Mouse (Mus musculus): ENCODE results near the gene Eml5. TPM values are rescaled to one million over a fixed set of nuclear protein-coding genes. Genes with fewer than 3 reads are reported as not detected.

Eml5 gene
- polyA plus RNA-seq (2016; fragmentation: Nextera tagmentation; extraction: Ambion mirVana), result 5.9 and 8.6 TPM in 2 replicates

GRCm38 (mm10) chr12:98900881-98901801 lies at the start of gene Eml5:
Eml5 (minus strand) TSS chr12:98901484.
- WGBS, result under 1% methylated on average over 101 of the region's 101 CpGs
- Histone ChIP-seq H3K27me3 (replicated peaks; ENCODE audit: low read depth, poor library complexity, severe bottlenecking) (peaks cover 21% of the 10 kb centered on the region), H3K4me1 (peaks cover 6% of the 10 kb centered on the region; the same call in 1 of the 2 replicates), H3K36me3 (replicated peaks) (no peaks in the 10 kb centered on the region), H3K4me3 (peak within 1 kb of the TSS; percentile 75), H3K27ac (replicated peaks) (peak within 1 kb of the TSS; percentile 85), H3K9me3 (no peaks in the 10 kb centered on the region)
- DNase-seq (ENCODE audit: low spot score), result peak; percentile 90

- no peaks in the 10 kb centered on the region for H3K36me3 ChIP-seq (replicated peaks)
- 81% methylated on average over 1 of the region's 1 CpGs for WGBS
- no peak for DNase-seq (ENCODE audit: low spot score)
- no peaks in the 10 kb centered on the region for H3K27me3 ChIP-seq (replicated peaks; ENCODE audit: low read depth, poor library complexity, severe bottlenecking)
- H3K4me3 ChIP-seq, result no peak overlapping the region
- no peaks in the 10 kb centered on the region for H3K4me1 ChIP-seq
- H3K27ac ChIP-seq (replicated peaks), result no peak overlapping the region
- H3K9me3 ChIP-seq, result no peaks in the 10 kb centered on the region
Measured at GRCm38 (mm10) chr12:98932856-98933255, 31.6 kb upstream of the Eml5 start.

GRCm38 (mm10) chr12:98932441-98932840 lies 31.2 kb upstream of the Eml5 start:
- H3K4me1 ChIP-seq, result no peaks in the 10 kb centered on the region
- no peaks in the 10 kb centered on the region for H3K9me3 ChIP-seq
- 87% methylated on average over 4 of the region's 4 CpGs for WGBS
- H3K4me3 ChIP-seq, result no peak overlapping the region
- H3K36me3 ChIP-seq (replicated peaks), result no peaks in the 10 kb centered on the region
- no peak for DNase-seq (ENCODE audit: low spot score)
- H3K27ac ChIP-seq (replicated peaks), result no peak overlapping the region
- H3K27me3 ChIP-seq (replicated peaks; ENCODE audit: low read depth, poor library complexity, severe bottlenecking), result no peaks in the 10 kb centered on the region

- DNase-seq (ENCODE audit: low spot score), result no peak
- H3K4me1 ChIP-seq, result no peaks in the 10 kb centered on the region
- no peak overlapping the region for H3K27ac ChIP-seq (replicated peaks)
- no peaks in the 10 kb centered on the region for H3K9me3 ChIP-seq
- no peaks in the 10 kb centered on the region for H3K36me3 ChIP-seq (replicated peaks)
- H3K27me3 ChIP-seq (replicated peaks; ENCODE audit: low read depth, poor library complexity, severe bottlenecking), result no peaks in the 10 kb centered on the region
- H3K4me3 ChIP-seq, result no peak overlapping the region
- 91% methylated on average over 4 of the region's 4 CpGs for WGBS
Measured at GRCm38 (mm10) chr12:98931174-98931573, 29.9 kb upstream of the Eml5 start.

- peak; percentile 92 for DNase-seq (ENCODE audit: low spot score)
- WGBS, result under 1% methylated on average over 35 of the region's 35 CpGs
- Histone ChIP-seq H3K27ac (replicated peaks) (peak within 1 kb of the TSS; percentile 95), H3K4me3 (peak within 1 kb of the TSS; percentile 81), H3K9me3 (no peaks in the 10 kb centered on the region), H3K4me1 (peaks cover 30% of the 10 kb centered on the region), H3K27me3 (replicated peaks; ENCODE audit: low read depth, poor library complexity, severe bottlenecking) (no peaks in the 10 kb centered on the region), H3K36me3 (replicated peaks) (no peaks in the 10 kb centered on the region)
Measured at GRCm38 (mm10) chr12:98920194-98920991, 19.1 kb upstream of the Eml5 start, which contains the start of gene Ttc8. Ttc8 (plus strand) TSS chr12:98920574.

- Histone ChIP-seq H3K9me3 (no peaks in the 10 kb centered on the region), H3K27me3 (replicated peaks; ENCODE audit: low read depth, poor library complexity, severe bottlenecking) (no peaks in the 10 kb centered on the region), H3K36me3 (replicated peaks) (no peaks in the 10 kb centered on the region), H3K4me3 (no peak overlapping the region), H3K27ac (replicated peaks) (no peak overlapping the region), H3K4me1 (no peaks in the 10 kb centered on the region)
- DNase-seq (ENCODE audit: low spot score), result no peak
- WGBS, result 78% methylated on average over 9 of the region's 9 CpGs
Measured at GRCm38 (mm10) chr12:98910096-98910495, 8.8 kb upstream of the Eml5 start.

- no peak overlapping the region for H3K27ac ChIP-seq (replicated peaks)
- no peaks in the 10 kb centered on the region for H3K9me3 ChIP-seq
- no peak overlapping the region for H3K4me3 ChIP-seq
- H3K36me3 ChIP-seq (replicated peaks), result no peaks in the 10 kb centered on the region
- 75% methylated on average over 5 of the region's 5 CpGs for WGBS
- peaks cover 5% of the 10 kb centered on the region; the same call in 1 of the 2 replicates for H3K4me1 ChIP-seq
- DNase-seq (ENCODE audit: low spot score), result no peak
- H3K27me3 ChIP-seq (replicated peaks; ENCODE audit: low read depth, poor library complexity, severe bottlenecking), result peaks cover 5% of the 10 kb centered on the region; the same call in 1 of the 2 replicates
Measured at GRCm38 (mm10) chr12:98905466-98905865, 4.2 kb upstream of the Eml5 start.

- whole genome bisulfite sequencing, result 2% methylated on average over 31 of the region's 31 CpGs
- H3K4me1 ChIP-seq, result peaks cover 6% of the 10 kb centered on the region; the same call in 1 of the 2 replicates
- no peaks in the 10 kb centered on the region for H3K36me3 ChIP-seq (replicated peaks)
- H3K4me3 ChIP-seq, result peak overlapping the region; percentile 75
- H3K9me3 ChIP-seq, result no peaks in the 10 kb centered on the region
- DNase-seq (ENCODE audit: low spot score), result peak; percentile 57
- peaks cover 21% of the 10 kb centered on the region for H3K27me3 ChIP-seq (replicated peaks; ENCODE audit: low read depth, poor library complexity, severe bottlenecking)
- peak overlapping the region; percentile 85 for H3K27ac ChIP-seq (replicated peaks)
Measured at GRCm38 (mm10) chr12:98900341-98900880, 873 bp downstream of the Eml5 start.

GRCm38 (mm10) chr12:98899676-98900075 lies 1.6 kb downstream of the Eml5 start:
- peak overlapping the region; percentile 75 for H3K4me3 ChIP-seq
- H3K27me3 ChIP-seq (replicated peaks; ENCODE audit: low read depth, poor library complexity, severe bottlenecking), result peaks cover 21% of the 10 kb centered on the region
- no peak for DNase-seq (ENCODE audit: low spot score)
- H3K36me3 ChIP-seq (replicated peaks), result no peaks in the 10 kb centered on the region
- H3K27ac ChIP-seq (replicated peaks), result no peak overlapping the region
- 57% methylated on average over 6 of the region's 6 CpGs for WGBS
- no peaks in the 10 kb centered on the region for H3K9me3 ChIP-seq
- H3K4me1 ChIP-seq, result peaks cover 6% of the 10 kb centered on the region; the same call in 1 of the 2 replicates

- Histone ChIP-seq H3K9me3 (no peaks in the 10 kb centered on the region), H3K4me1 (peaks cover 13% of the 10 kb centered on the region; the same call in 1 of the 2 replicates), H3K27ac (replicated peaks) (no peak overlapping the region), H3K36me3 (replicated peaks) (no peaks in the 10 kb centered on the region), H3K4me3 (no peak overlapping the region), H3K27me3 (replicated peaks; ENCODE audit: low read depth, poor library complexity, severe bottlenecking) (peaks cover 21% of the 10 kb centered on the region)
- no peak for DNase-seq (ENCODE audit: low spot score)
- 67% methylated on average over 1 of the region's 1 CpGs for WGBS
Measured at GRCm38 (mm10) chr12:98896761-98897160, 4.5 kb downstream of the Eml5 start.

- no peaks in the 10 kb centered on the region for H3K27me3 ChIP-seq (replicated peaks; ENCODE audit: low read depth, poor library complexity, severe bottlenecking)
- no peaks in the 10 kb centered on the region for H3K36me3 ChIP-seq (replicated peaks)
- H3K4me3 ChIP-seq, result no peak overlapping the region
- H3K9me3 ChIP-seq, result no peaks in the 10 kb centered on the region
- WGBS, result 3% methylated on average over 1 of the region's 1 CpGs
- no peak overlapping the region for H3K27ac ChIP-seq (replicated peaks)
- no peaks in the 10 kb centered on the region for H3K4me1 ChIP-seq
- no peak for DNase-seq (ENCODE audit: low spot score)
Measured at GRCm38 (mm10) chr12:98884515-98884914, 16.8 kb downstream of the Eml5 start.

- Histone ChIP-seq H3K36me3 (replicated peaks) (no peaks in the 10 kb centered on the region), H3K4me3 (no peak overlapping the region), H3K27me3 (replicated peaks; ENCODE audit: low read depth, poor library complexity, severe bottlenecking) (no peaks in the 10 kb centered on the region), H3K9me3 (no peaks in the 10 kb centered on the region), H3K27ac (replicated peaks) (no peak overlapping the region), H3K4me1 (no peaks in the 10 kb centered on the region)
- DNase-seq (ENCODE audit: low spot score), result no peak
- WGBS, result 83% methylated on average over 5 of the region's 5 CpGs
Measured at GRCm38 (mm10) chr12:98881796-98882195, 19.5 kb downstream of the Eml5 start.
